Mouse (Mus musculus) cerebellum, adult 2 months (tissue): ENCODE measurements at regions not wholly inside any gene's neighbourhood (a gene's known extent, or its start where the extent isn't known, plus 50 kb on each side); places are given as distances from the start of the nearest gene placed in this dataset.
A peak's percentile ranks its signal among the peaks of the same experiment; 100 is the strongest.

Source experiments
- DNase-seq, 2 experiments: peaks; one replicate each; pipeline ENCODE4 v3.0.0; 2021
- H3K27ac ChIP-seq: fragments of 200-500 bp; 2 replicates; pipeline ENCODE4 v1.5.1; 2012; ENCODE audit warnings: low read length, control low read depth, inconsistent platforms; ENCODE audit not compliant: insufficient read depth
- H3K27me3 ChIP-seq: fragments of 200-500 bp; 2 replicates; pipeline ENCODE4 v1.6.1; 2012; ENCODE audit warnings: inconsistent platforms, mild to moderate bottlenecking, low read length, moderate library complexity; ENCODE audit not compliant: control insufficient read depth, insufficient read depth
- H3K4me1 ChIP-seq: fragments of 200-500 bp; 2 replicates; pipeline ENCODE4 v1.6.1; 2011; ENCODE audit warnings: low read length; ENCODE audit not compliant: control insufficient read depth, insufficient read depth
- H3K4me3 ChIP-seq: fragments of 200-500 bp; replicated peaks from 2 replicates; pipeline ENCODE3; 2011; ENCODE audit warnings: mild to moderate bottlenecking, low read depth, low read length, control low read depth; ENCODE audit not compliant: insufficient read depth
- CTCF ChIP-seq: fragments of 200-500 bp; IDR thresholded peaks from 2 replicates; pipeline ENCODE4 v1.5.1; 2011; ENCODE audit warnings: low read depth, mild to moderate bottlenecking, control low read depth, low read length, moderate library complexity, borderline replicate concordance; ENCODE audit not compliant: insufficient read depth
- POLR2A ChIP-seq: fragments of 200-500 bp; IDR thresholded peaks from 2 replicates; pipeline ENCODE4 v1.6.1; 2011; ENCODE audit warnings: low read length, control low read depth, borderline replicate concordance; ENCODE audit not compliant: insufficient read depth
- WGBS: fragments of 180-500 bp; shearing (Covaris S2); methylation state at CpG from one replicate; pipeline ENCODE4 v1.1.7; 2018; 5-methylcytosine and 5-hydroxymethylcytosine counted together

- peak; percentile 33 to 43 for DNase-seq
- TF ChIP-seq CTCF (peak; percentile 58; the same call in 1 of the 2 replicates), POLR2A (no peak)
These were observed 129.5 kb downstream of the Kcna5 start for GRCm38 (mm10) chr6:126405736-126406135.

GRCm38 (mm10) chr6:126404331-126405070 lies 130.7 kb downstream of the Kcna5 start:
- 91% methylated on average over 12 of the region's 12 CpGs for WGBS
- DNase-seq = no peak
- no peaks in the 10 kb centered on the region; the same call in 1 of the 2 replicates for H3K4me1 ChIP-seq
- no peak for TF ChIP-seq POLR2A
- TF ChIP-seq CTCF = no peak
- no peak overlapping the region for H3K4me3 ChIP-seq
- no peaks in the 10 kb centered on the region for H3K27me3 ChIP-seq
- no peak overlapping the region for H3K27ac ChIP-seq

More at GRCm38 (mm10) chr6:126405736-126406135, 129.5 kb downstream of the Kcna5 start:
- H3K27me3 ChIP-seq = no peaks in the 10 kb centered on the region
- H3K4me1 ChIP-seq = no peaks in the 10 kb centered on the region; the same call in 1 of the 2 replicates
- WGBS = 21% methylated on average over 3 of the region's 3 CpGs
- H3K4me3 ChIP-seq = no peak overlapping the region
- H3K27ac ChIP-seq = no peak overlapping the region

GRCm38 (mm10) chr6:126399595-126399994 lies 135.6 kb downstream of the Kcna5 start:
- 78% methylated on average over 3 of the region's 3 CpGs for WGBS
- no peak overlapping the region for H3K27ac ChIP-seq
- TF ChIP-seq CTCF (no peak), POLR2A (no peak)
- no peak overlapping the region for H3K4me3 ChIP-seq
- DNase-seq = no peak
- no peaks in the 10 kb centered on the region for H3K27me3 ChIP-seq
- no peaks in the 10 kb centered on the region; the same call in 1 of the 2 replicates for H3K4me1 ChIP-seq

- no peak for TF ChIP-seq CTCF
- TF ChIP-seq POLR2A = no peak
- H3K4me1 ChIP-seq = no peaks in the 10 kb centered on the region
- 67% methylated on average over 2 of the region's 2 CpGs for WGBS
- H3K27ac ChIP-seq = no peak overlapping the region
- no peaks in the 10 kb centered on the region for H3K27me3 ChIP-seq
- H3K4me3 ChIP-seq = no peak overlapping the region
- no peak for DNase-seq
These were observed 136.6 kb downstream of the Kcna5 start for GRCm38 (mm10) chr6:126398641-126399040.

- Histone ChIP-seq H3K27ac (no peak overlapping the region), H3K4me3 (no peak overlapping the region), H3K27me3 (no peaks in the 10 kb centered on the region), H3K4me1 (no peaks in the 10 kb centered on the region)
- 91% methylated on average over 3 of the region's 3 CpGs for WGBS
- no peak for TF ChIP-seq POLR2A
- TF ChIP-seq CTCF = no peak
- DNase-seq = no peak
These were observed 140.2 kb downstream of the Kcna5 start for GRCm38 (mm10) chr6:126395015-126395414.

- 51% methylated on average over 7 of the region's 7 CpGs for WGBS
- DNase-seq = no peak
These were observed 141.0 kb downstream of the Kcna5 start for GRCm38 (mm10) chr6:126394111-126394809.

GRCm38 (mm10) chr6:126384210-126385012 lies 150.8 kb downstream of the Kcna5 start:
- Histone ChIP-seq H3K27ac (no peak overlapping the region), H3K4me1 (peaks cover 3% of the 10 kb centered on the region; the same call in 1 of the 2 replicates), H3K4me3 (no peak overlapping the region), H3K27me3 (no peaks in the 10 kb centered on the region)
- 34% methylated on average over 9 of the region's 9 CpGs for WGBS
- DNase-seq = peak in 1 of 2 experiments; percentile 61
- TF ChIP-seq POLR2A = no peak
- no peak for TF ChIP-seq CTCF

More at GRCm38 (mm10) chr6:126394111-126394809, 141.0 kb downstream of the Kcna5 start:
- H3K27ac ChIP-seq = no peak overlapping the region
- no peaks in the 10 kb centered on the region for H3K4me1 ChIP-seq
- H3K4me3 ChIP-seq = no peak overlapping the region
- TF ChIP-seq POLR2A = no peak
- TF ChIP-seq CTCF = no peak
- no peaks in the 10 kb centered on the region for H3K27me3 ChIP-seq

- DNase-seq = no peak
- 83% methylated on average over 4 of the region's 4 CpGs for WGBS
- Histone ChIP-seq H3K4me1 (no peaks in the 10 kb centered on the region), H3K4me3 (no peak overlapping the region), H3K27me3 (no peaks in the 10 kb centered on the region), H3K27ac (no peak overlapping the region)
- TF ChIP-seq POLR2A (no peak), CTCF (no peak)
These were observed 158.0 kb downstream of the Kcna5 start for GRCm38 (mm10) chr6:126377216-126377615.
